Mouse (Mus musculus) liver, postnatal 0 days (tissue): ENCODE results near the gene Cct5. TPM values are rescaled to one million over a fixed set of nuclear protein-coding genes. Genes with fewer than 3 reads are reported as not detected.

Experiments used
- ATAC-seq: fragments of 200-750 bp; cut with Nextera tagmentation; 2 replicates; pipeline ENCODE4 v1.8.0; 2017; ENCODE audit warnings: mild to moderate bottlenecking, moderate library complexity
- DNase-seq: peaks from one replicate; pipeline ENCODE4 v3.0.0-alpha.2; 2016
- H3K27ac ChIP-seq: fragments of 300-500 bp; sonication (generic); 2 replicates; pipeline ENCODE4 v1.5.1; 2014; ENCODE audit warnings: antibody characterized with exemption, moderate library complexity, mild to moderate bottlenecking, low read depth
- H3K27me3 ChIP-seq: fragments of 300-500 bp; sonication (generic); 2 replicates; pipeline ENCODE4 v1.6.1; 2014; ENCODE audit warnings: low read length, control low read depth, mixed read lengths; ENCODE audit not compliant: insufficient read depth
- H3K36me3 ChIP-seq: fragments of 300-500 bp; sonication (generic); replicated peaks from 2 replicates; pipeline ENCODE4 v1.6.1; 2014; ENCODE audit warnings: mild to moderate bottlenecking, control low read depth, low read length, moderate library complexity, mixed read lengths; ENCODE audit not compliant: insufficient read depth
- H3K4me1 ChIP-seq: fragments of 300-500 bp; sonication (generic); 2 replicates; pipeline ENCODE4 v1.6.1; 2014; ENCODE audit warnings: antibody characterized with exemption, mild to moderate bottlenecking, control low read depth; ENCODE audit not compliant: insufficient read depth
- H3K4me2 ChIP-seq: fragments of 300-500 bp; sonication (generic); 2 replicates; pipeline ENCODE4 v1.6.1; 2014; ENCODE audit warnings: low read depth, mild to moderate bottlenecking, low read length, moderate library complexity, mixed read lengths
- H3K4me3 ChIP-seq: fragments of 300-500 bp; sonication (generic); 2 replicates; pipeline ENCODE4 v1.5.1; 2014; ENCODE audit warnings: low read depth, low read length
- H3K9ac ChIP-seq: fragments of 300-500 bp; sonication (generic); replicated peaks from 2 replicates; pipeline ENCODE4 v1.6.1; 2014; ENCODE audit warnings: mild to moderate bottlenecking, moderate library complexity
- H3K9me3 ChIP-seq: fragments of 300-500 bp; sonication (generic); 2 replicates; pipeline ENCODE4 v1.6.1; 2016; ENCODE audit warnings: mild to moderate bottlenecking, control low read depth, low read length, mixed read lengths
- CTCF ChIP-seq: sonication (generic); IDR thresholded peaks from 2 replicates; pipeline ENCODE4 v1.5.1; 2016; ENCODE audit warnings: antibody characterized with exemption, low read depth
- EP300 ChIP-seq: IDR thresholded peaks from 2 replicates; pipeline ENCODE4 v1.6.1; 2016; ENCODE audit warnings: antibody characterized with exemption, low read depth, mild to moderate bottlenecking
- WGBS: fragments of 180-500 bp; shearing (Covaris S2); extraction: QIAGEN DNeasy Blood & Tissue Kit; methylation state at CpG from one replicate; pipeline ENCODE4 v1.1.7; 2014; ENCODE audit not compliant: insufficient replicate concordance; 5-methylcytosine and 5-hydroxymethylcytosine counted together
- polyA plus RNA-seq: library from polyadenylated mRNA; unstranded; fragments of >200 nt; fragmentation: Nextera tagmentation; extraction: Ambion mirVana; gene quantifications from 2 replicates; pipeline ENCODE4 v1.2.1, GENCODE M21; 2015

The Cct5 gene
- polyA plus RNA-seq, 1 experiment from 2014 or later = 168 TPM

DNA sequence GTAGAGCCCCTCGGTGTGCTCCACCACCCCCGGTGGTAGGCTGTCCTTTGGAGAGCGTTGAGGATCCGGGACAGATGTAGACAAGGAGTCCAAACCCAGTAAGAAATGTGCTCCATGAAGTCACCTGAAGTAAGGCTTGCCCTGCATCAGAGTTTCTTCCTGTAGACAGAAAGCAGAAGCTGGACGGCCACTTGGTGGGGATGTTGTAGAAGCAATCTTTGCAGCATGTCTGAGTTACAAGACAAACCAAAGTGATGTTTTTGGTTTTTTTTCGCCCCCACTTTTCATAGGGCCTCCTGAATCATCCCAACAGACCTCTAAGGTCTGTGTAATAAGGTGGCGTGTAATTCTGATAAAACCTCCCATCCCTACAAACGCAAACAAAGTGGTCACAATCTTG lies 17.9 kb upstream of the Cct5 start:
- Histone ChIP-seq H3K4me2 (no peak overlapping the region), H3K4me3 (no peak overlapping the region), H3K27me3 (no peaks in the 10 kb centered on the region), H3K27ac (no peak overlapping the region), H3K4me1 (no peaks in the 10 kb centered on the region), H3K9ac (no peak overlapping the region), H3K36me3 (peaks cover 21% of the 10 kb centered on the region), H3K9me3 (peaks cover 3% of the 10 kb centered on the region; the same call in 1 of the 2 replicates)
- no peak for TF ChIP-seq CTCF
- WGBS = 82% methylated on average over 8 of the region's 8 CpGs
- DNase-seq (no peak), ATAC-seq (no peak)

- no peaks in the 10 kb centered on the region for H3K27me3 ChIP-seq
- WGBS = 78% methylated on average over 9 of the region's 9 CpGs
- H3K27ac ChIP-seq = no peak overlapping the region
- H3K4me1 ChIP-seq = no peaks in the 10 kb centered on the region
- no peak for DNase-seq
- no peaks in the 10 kb centered on the region for H3K9me3 ChIP-seq
- H3K4me3 ChIP-seq = no peak overlapping the region
- ATAC-seq = no peak
- H3K36me3 ChIP-seq = peaks cover 21% of the 10 kb centered on the region
- TF ChIP-seq CTCF (no peak), EP300 (no peak)
- H3K9ac ChIP-seq = no peak overlapping the region
- H3K4me2 ChIP-seq = no peak overlapping the region
These were observed 15.7 kb upstream of the Cct5 start for GRCm38 (mm10) chr15:31617261-31617660.

GRCm38 (mm10) chr15:31614666-31615065 lies 13.1 kb upstream of the Cct5 start:
- no peaks in the 10 kb centered on the region for H3K27me3 ChIP-seq
- H3K27ac ChIP-seq = no peak overlapping the region
- WGBS = 87% methylated on average over 2 of the region's 2 CpGs
- no peak overlapping the region for H3K4me3 ChIP-seq
- H3K36me3 ChIP-seq = peaks cover 15% of the 10 kb centered on the region; the same call in 1 of the 2 replicates
- H3K4me2 ChIP-seq = no peak overlapping the region
- TF ChIP-seq CTCF (no peak), EP300 (no peak)
- no peaks in the 10 kb centered on the region for H3K4me1 ChIP-seq
- no peak overlapping the region for H3K9ac ChIP-seq
- no peaks in the 10 kb centered on the region for H3K9me3 ChIP-seq
- DNase-seq (no peak), ATAC-seq (no peak)

GRCm38 (mm10) chr15:31613826-31614453 lies 12.3 kb upstream of the Cct5 start:
- no peaks in the 10 kb centered on the region for H3K9me3 ChIP-seq
- no peak overlapping the region for H3K4me3 ChIP-seq
- H3K4me1 ChIP-seq = no peaks in the 10 kb centered on the region
- H3K27me3 ChIP-seq = no peaks in the 10 kb centered on the region
- H3K4me2 ChIP-seq = no peak overlapping the region
- TF ChIP-seq CTCF = no peak
- no peak for TF ChIP-seq EP300
- 77% methylated on average over 6 of the region's 6 CpGs for WGBS
- H3K9ac ChIP-seq = no peak overlapping the region
- DNase-seq (no peak), ATAC-seq (no peak)
- H3K27ac ChIP-seq = no peak overlapping the region
- H3K36me3 ChIP-seq = peaks cover 15% of the 10 kb centered on the region; the same call in 1 of the 2 replicates

DNA sequence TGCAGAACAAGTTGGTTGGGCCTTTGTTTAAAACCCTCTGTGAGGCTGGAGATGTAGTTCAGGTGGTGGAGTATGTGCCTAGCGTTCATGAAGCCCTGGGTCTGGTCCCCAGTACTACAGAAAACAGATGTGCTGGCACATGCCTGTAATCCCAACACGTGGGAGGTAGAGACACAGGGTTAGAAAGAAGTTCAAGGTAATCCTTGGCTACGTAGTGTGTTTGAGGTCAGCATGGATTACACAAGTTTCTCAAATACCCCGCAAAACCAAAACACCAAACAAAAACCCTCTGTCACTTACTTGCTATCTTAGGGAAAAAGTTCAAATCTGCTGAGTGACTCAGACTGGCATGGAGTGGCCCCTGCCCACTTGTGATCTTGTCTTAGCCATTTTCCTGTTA lies 10.4 kb upstream of the Cct5 start:
- DNase-seq (no peak), ATAC-seq (peak; percentile 27; the same call in 1 of the 2 replicates)
- Histone ChIP-seq H3K9me3 (no peaks in the 10 kb centered on the region), H3K4me3 (no peak overlapping the region), H3K27me3 (no peaks in the 10 kb centered on the region), H3K4me1 (peaks cover 3% of the 10 kb centered on the region; the same call in 1 of the 2 replicates), H3K36me3 (peaks cover 8% of the 10 kb centered on the region; the same call in 1 of the 2 replicates), H3K9ac (no peak overlapping the region), H3K27ac (no peak overlapping the region), H3K4me2 (no peak overlapping the region)
- TF ChIP-seq EP300 (no peak), CTCF (no peak)
- 66% methylated on average over 4 of the region's 4 CpGs for WGBS

DNA sequence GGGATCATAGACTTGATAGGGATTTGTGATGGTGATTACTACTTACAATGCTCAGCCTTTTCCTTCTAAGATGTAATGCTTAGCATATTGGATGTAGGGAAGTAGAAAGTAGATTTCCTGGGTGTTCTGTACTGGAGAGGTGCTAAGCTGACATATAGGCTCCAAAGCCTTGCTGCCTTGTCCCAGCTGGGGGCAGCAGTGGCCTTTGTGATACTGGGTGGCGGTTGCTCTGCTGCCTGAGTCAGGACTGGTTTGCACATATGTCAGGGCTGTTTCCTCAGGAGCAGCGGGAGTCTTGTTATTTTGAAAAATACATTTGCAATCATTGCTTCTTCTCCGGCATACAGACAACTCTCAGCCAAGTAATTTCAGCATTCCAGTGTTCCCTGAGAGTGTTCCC lies 9.4 kb upstream of the Cct5 start:
- Histone ChIP-seq H3K9me3 (no peaks in the 10 kb centered on the region), H3K4me1 (peaks cover 3% of the 10 kb centered on the region; the same call in 1 of the 2 replicates), H3K4me3 (no peak overlapping the region), H3K4me2 (no peak overlapping the region), H3K9ac (no peak overlapping the region), H3K27me3 (no peaks in the 10 kb centered on the region), H3K27ac (no peak overlapping the region), H3K36me3 (0 out of 2 replicates have a peak, but pooled peaks cover 5% of the 10 kb centered on the region)
- DNase-seq = peak; percentile 46
- peak; percentile 50; the same call in 1 of the 2 replicates for ATAC-seq
- 66% methylated on average over 3 of the region's 3 CpGs for WGBS
- TF ChIP-seq EP300 = no peak
- peak; percentile 62 for TF ChIP-seq CTCF
